Mouse (Mus musculus): ENCODE measurements around the gene Shank3.
A peak's percentile ranks its signal among the peaks of the same experiment; 100 is the strongest.

Gene Shank3

GRCm38 (mm10) chr15:89498961-89499688 lies at the start of gene Shank3:
Gene Shank3, plus strand, starts transcription at chr15:89499623.
- DNase-seq = no peak

- DNase-seq = peak; percentile 60
Measured at GRCm38 (mm10) chr15:89452906-89453864, 46.2 kb upstream of the Shank3 start.

GRCm38 (mm10) chr15:89453865-89454478 lies 45.5 kb upstream of the Shank3 start, which contains the start of gene Mapk8ip2:
Gene Mapk8ip2, plus strand, starts transcription at chr15:89453913.
- DNase-seq = no peak

GRCm38 (mm10) chr15:89454857-89455256 lies 44.6 kb upstream of the Shank3 start:
- DNase-seq = no peak

- DNase-seq = no peak
Measured at GRCm38 (mm10) chr15:89455642-89456041, 43.8 kb upstream of the Shank3 start.

- no peak for DNase-seq
Measured at GRCm38 (mm10) chr15:89458942-89459341, 40.5 kb upstream of the Shank3 start.

GRCm38 (mm10) chr15:89459821-89460220 lies 39.6 kb upstream of the Shank3 start:
- DNase-seq = no peak

GRCm38 (mm10) chr15:89460298-89460697 lies 39.1 kb upstream of the Shank3 start:
- no peak for DNase-seq

GRCm38 (mm10) chr15:89461321-89461720 lies 38.1 kb upstream of the Shank3 start:
- no peak for DNase-seq

- DNase-seq = no peak
Measured at GRCm38 (mm10) chr15:89462176-89462575, 37.2 kb upstream of the Shank3 start.

- DNase-seq = peak; percentile 18
Measured at GRCm38 (mm10) chr15:89463334-89464235, 35.8 kb upstream of the Shank3 start.

GRCm38 (mm10) chr15:89465052-89465451 lies 34.4 kb upstream of the Shank3 start:
- no peak for DNase-seq

GRCm38 (mm10) chr15:89468577-89468976 lies 30.8 kb upstream of the Shank3 start:
- peak; percentile 35 for DNase-seq

- no peak for DNase-seq
Measured at GRCm38 (mm10) chr15:89471476-89471875, 27.9 kb upstream of the Shank3 start.

- no peak for DNase-seq
Measured at GRCm38 (mm10) chr15:89473370-89473769, 26.1 kb upstream of the Shank3 start.

- no peak for DNase-seq
Measured at GRCm38 (mm10) chr15:89473921-89474320, 25.5 kb upstream of the Shank3 start.

- peak; percentile 20 for DNase-seq
Measured at GRCm38 (mm10) chr15:89474596-89475292, 24.7 kb upstream of the Shank3 start.

- DNase-seq = peak; percentile 10
Measured at GRCm38 (mm10) chr15:89475293-89475600, 24.2 kb upstream of the Shank3 start.

GRCm38 (mm10) chr15:89475611-89476474 lies 23.6 kb upstream of the Shank3 start:
- DNase-seq = peak; percentile 95

GRCm38 (mm10) chr15:89476475-89476815 lies 23.0 kb upstream of the Shank3 start:
- DNase-seq = no peak

- peak; percentile 74 for DNase-seq
Measured at GRCm38 (mm10) chr15:89477091-89477491, 22.3 kb upstream of the Shank3 start, which contains the start of gene Arsa. Gene Arsa, minus strand, starts transcription at chr15:89477425.

Data from kidney, adult 9 months (tissue).